Mouse (Mus musculus): Measurements from ENCODE around the gene Fcgr2b. TPM values are rescaled to one million over a fixed set of nuclear protein-coding genes. Genes with fewer than 3 reads are reported as not detected.

Fcgr2b gene
- 6.2 TPM in 2 replicates for polyA plus RNA-seq (2021; fragmentation: Nextera tagmentation)
- long read RNA-seq, experiment 1, transcript Fcgr2b-202 (7 exons, 1,462 nt) = major isoform, 5 of 5 reads
- long read RNA-seq, experiment 1, partial matches to known transcripts = 0 of 5 reads
- long read RNA-seq, experiment 1, other reads (novel, unspliced or antisense) = 0 of 5 reads
- long read RNA-seq, experiment 2, transcript Fcgr2b-202 (7 exons, 1,462 nt) = major isoform, 7 of 9 reads
- long read RNA-seq, experiment 2, partial matches to known transcripts = 0 of 9 reads
- long read RNA-seq, experiment 2, other reads (novel, unspliced or antisense) = 0 of 9 reads

DNA sequence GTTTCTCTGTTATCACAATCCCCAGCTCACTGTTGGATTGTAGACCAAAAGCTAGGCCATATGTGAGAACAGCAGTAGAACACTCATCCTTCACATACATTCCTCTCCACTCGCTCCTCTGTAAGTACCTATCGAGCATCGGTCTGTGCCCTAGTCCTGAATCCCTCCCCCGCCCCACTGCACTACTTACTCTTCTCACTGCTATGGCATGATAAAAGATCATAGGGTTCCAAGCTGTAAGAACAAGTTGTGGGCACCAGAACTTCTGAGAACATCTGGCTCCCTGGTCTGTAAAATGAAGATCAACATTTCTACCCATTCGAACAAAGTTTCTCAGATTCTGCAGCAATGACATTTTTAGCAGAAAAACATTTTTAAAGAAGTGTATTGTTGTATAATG is at the start of gene Fcgr2b:
TSS of gene Fcgr2b (minus strand) at position 101 of the 400 bp plus-strand sequence.

GRCm38 (mm10) chr1:171018737-171019136 is 42.4 kb upstream of the Fcgr2b start, which contains the start of gene Fcgr4:
TSS of gene Fcgr4 (plus strand) at chr1:171018920.

DNA sequence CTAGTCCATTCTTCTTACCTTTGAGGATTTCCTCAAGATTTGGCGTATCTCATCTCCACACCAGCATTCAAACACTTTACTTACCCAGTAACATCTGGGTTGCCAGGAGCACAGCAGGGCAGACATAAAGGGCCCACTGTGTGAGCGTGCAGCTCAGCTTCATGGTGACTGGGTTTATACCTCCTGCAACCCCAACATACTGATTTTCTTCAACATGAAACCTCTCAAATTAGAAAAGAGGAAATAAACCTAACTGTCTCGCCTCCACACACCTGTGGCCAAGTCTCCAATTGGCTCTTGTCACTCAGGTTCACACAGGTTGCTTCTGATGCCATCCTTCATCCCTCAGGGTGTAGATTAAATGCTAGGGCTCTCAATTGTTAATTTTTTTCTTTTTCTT is 49.0 kb downstream of the Fcgr2b start, which contains the start of gene Fcrla:
TSS of gene Fcrla (minus strand) at position 206 of the 400 bp plus-strand sequence.

DNA sequence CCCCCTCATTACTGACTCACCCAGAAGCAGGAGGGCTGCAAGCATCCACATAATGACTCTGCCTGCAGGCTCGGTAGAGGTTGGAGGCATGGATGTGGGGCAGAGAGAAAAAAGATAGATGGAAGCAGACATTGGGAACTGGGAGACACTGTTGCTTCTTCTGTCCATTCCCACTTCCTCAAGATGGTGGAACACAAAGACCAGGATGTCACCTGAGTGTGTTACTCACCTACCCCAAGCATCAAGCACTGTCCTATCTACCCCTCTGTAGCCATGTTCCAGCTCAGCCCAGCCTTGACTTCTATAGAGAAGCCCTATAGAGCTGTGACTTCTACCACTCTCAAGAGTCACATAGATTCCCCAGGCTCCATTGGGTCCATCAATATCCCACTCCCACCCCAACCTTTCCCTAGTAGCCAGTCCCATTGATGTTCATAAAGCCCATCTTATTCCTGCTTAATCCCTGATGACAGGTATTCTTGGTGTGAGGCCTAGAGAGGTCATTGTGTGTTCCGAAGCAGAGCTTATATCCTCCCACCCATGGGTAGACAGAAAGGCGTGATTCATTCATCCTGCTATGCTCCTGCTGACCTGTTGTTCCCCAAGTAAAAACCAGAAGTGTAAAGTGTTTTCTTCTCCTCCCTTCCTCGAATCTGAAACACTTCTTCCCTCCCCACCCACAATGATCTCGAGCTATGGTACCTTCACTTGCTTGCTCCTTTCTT is 63.3 kb downstream of the Fcgr2b start, which contains the start of gene Fcrlb:
TSS of gene Fcrlb (minus strand) at position 51 of the 725 bp plus-strand sequence.

Other genes starting within 250 kb of the Fcgr2b start
- 7.2 and 8.8 TPM in 2 replicates for gene Atf6, start 108.8 kb downstream of the Fcgr2b start, polyA plus RNA-seq (2021; fragmentation: Nextera tagmentation)
- 0.53 and 0.65 TPM in 2 replicates for gene Gm26620, start 91.5 kb downstream of the Fcgr2b start, polyA plus RNA-seq (2021; fragmentation: Nextera tagmentation)
- gene Dusp12, start 91.0 kb downstream of the Fcgr2b start, polyA plus RNA-seq (2021; fragmentation: Nextera tagmentation) = 23.3 and 24.8 TPM in 2 replicates
- 0.48 and 0.70 TPM in 2 replicates for gene Fcrlb, start 63.6 kb downstream of the Fcgr2b start, polyA plus RNA-seq (2021; fragmentation: Nextera tagmentation)
- not detected in 2 replicates for gene Fcrla, start 49.0 kb downstream of the Fcgr2b start, polyA plus RNA-seq (2021; fragmentation: Nextera tagmentation)
- gene Fcgr4, start 42.4 kb upstream of the Fcgr2b start, polyA plus RNA-seq (2021; fragmentation: Nextera tagmentation) = 0.23 and 0.25 TPM in 2 replicates
- 25.2 and 26.9 TPM in 2 replicates for gene Fcgr3, start 88.4 kb upstream of the Fcgr2b start, polyA plus RNA-seq (2021; fragmentation: Nextera tagmentation)
- gene Cfap126, start 137.4 kb upstream of the Fcgr2b start, polyA plus RNA-seq (2021; fragmentation: Nextera tagmentation) = 4.3 and 7.5 TPM in 2 replicates
- 67.1 and 75.0 TPM in 2 replicates for gene Sdhc, start 174.1 kb upstream of the Fcgr2b start, polyA plus RNA-seq (2021; fragmentation: Nextera tagmentation)
- not detected in 2 replicates for gene Mpz, start 174.2 kb upstream of the Fcgr2b start, polyA plus RNA-seq (2021; fragmentation: Nextera tagmentation)
- gene Pcp4l1, start 219.7 kb upstream of the Fcgr2b start, polyA plus RNA-seq (2021; fragmentation: Nextera tagmentation) = 51.6 and 80.2 TPM in 2 replicates
- gene Nr1i3, start 237.4 kb upstream of the Fcgr2b start, polyA plus RNA-seq (2021; fragmentation: Nextera tagmentation) = 0.09 TPM in 1 of 2 replicates, not detected in the other
- gene Tomm40l, start 246.0 kb upstream of the Fcgr2b start, polyA plus RNA-seq (2021; fragmentation: Nextera tagmentation) = 87.6 and 97.2 TPM in 2 replicates
- gene Apoa2, start 248.5 kb upstream of the Fcgr2b start, polyA plus RNA-seq (2021; fragmentation: Nextera tagmentation) = 4.8 and 6.2 TPM in 2 replicates